Mouse (Mus musculus) kidney, postnatal 0 days (tissue): ENCODE data around the gene Fam155a. TPM values are rescaled to one million over a fixed set of nuclear protein-coding genes. Genes with fewer than 3 reads are reported as not detected.
"Not testable (repeated sequence)": the region's sequence is repeated elsewhere in the genome, so short reads cannot be mapped to it uniquely, and the experiment has no call there.

Experiments
- ATAC-seq: fragments of 200-750 bp; cut with Nextera tagmentation; replicated peaks from 2 replicates; pipeline ENCODE4 v1.8.0; 2017; ENCODE audit warnings: low read depth, moderate number of reproducible peaks, moderate TSS enrichment, moderate library complexity; ENCODE audit not compliant: low FRiP score
- DNase-seq: peaks from one replicate; pipeline ENCODE4 v3.0.0-alpha.2; 2016; ENCODE audit warnings: low spot score
- H3K27ac ChIP-seq: fragments of 300-500 bp; sonication (generic); 2 replicates; pipeline ENCODE4 v1.5.1; 2014; ENCODE audit warnings: mild to moderate bottlenecking
- H3K27me3 ChIP-seq: fragments of 300-500 bp; sonication (generic); 2 replicates; pipeline ENCODE4 v1.6.1; 2014; ENCODE audit warnings: low read length, mixed read lengths; ENCODE audit not compliant: insufficient read depth
- H3K36me3 ChIP-seq: fragments of 300-500 bp; sonication (generic); 2 replicates; pipeline ENCODE4 v1.6.1; 2014; ENCODE audit warnings: low read length, mixed read lengths; ENCODE audit not compliant: insufficient read depth
- H3K4me1 ChIP-seq: fragments of 300-500 bp; sonication (generic); replicated peaks from 2 replicates; pipeline ENCODE4 v1.6.1; 2014; ENCODE audit warnings: antibody characterized with exemption, low read length, mixed read lengths; ENCODE audit not compliant: insufficient read depth
- H3K4me2 ChIP-seq: fragments of 300-500 bp; sonication (generic); 2 replicates; pipeline ENCODE4 v1.6.1; 2014; ENCODE audit warnings: mild to moderate bottlenecking, low read length, moderate library complexity, mixed read lengths
- H3K4me3 ChIP-seq: fragments of 300-500 bp; sonication (generic); replicated peaks from 2 replicates; pipeline ENCODE4 v1.5.1; 2014; ENCODE audit warnings: low read depth, low read length
- H3K9ac ChIP-seq: fragments of 300-500 bp; sonication (generic); 2 replicates; pipeline ENCODE4 v1.6.1; 2014; ENCODE audit warnings: low read depth, low read length
- H3K9me3 ChIP-seq: fragments of 300-500 bp; sonication (generic); replicated peaks from 2 replicates; pipeline ENCODE4 v1.6.1; 2016; ENCODE audit warnings: low read length, inconsistent platforms, mixed read lengths
- CTCF ChIP-seq: IDR thresholded peaks from 2 replicates; pipeline ENCODE4 v1.5.1; 2016; ENCODE audit warnings: antibody characterized with exemption, low read depth, mild to moderate bottlenecking, moderate library complexity
- WGBS: fragments of 180-500 bp; shearing (Covaris S2); extraction: QIAGEN DNeasy Blood & Tissue Kit; methylation state at CpG from one replicate; pipeline ENCODE4 v1.1.7; 2014; 5-methylcytosine and 5-hydroxymethylcytosine counted together
- polyA plus RNA-seq: library from polyadenylated mRNA; unstranded; fragments of >200 nt; fragmentation: Nextera tagmentation; extraction: Ambion mirVana; gene quantifications from 2 replicates; pipeline ENCODE4 v1.2.1, GENCODE M21; 2015

The Fam155a gene
- polyA plus RNA-seq, 1 experiment from 2014 or later: 0.14 TPM

DNA sequence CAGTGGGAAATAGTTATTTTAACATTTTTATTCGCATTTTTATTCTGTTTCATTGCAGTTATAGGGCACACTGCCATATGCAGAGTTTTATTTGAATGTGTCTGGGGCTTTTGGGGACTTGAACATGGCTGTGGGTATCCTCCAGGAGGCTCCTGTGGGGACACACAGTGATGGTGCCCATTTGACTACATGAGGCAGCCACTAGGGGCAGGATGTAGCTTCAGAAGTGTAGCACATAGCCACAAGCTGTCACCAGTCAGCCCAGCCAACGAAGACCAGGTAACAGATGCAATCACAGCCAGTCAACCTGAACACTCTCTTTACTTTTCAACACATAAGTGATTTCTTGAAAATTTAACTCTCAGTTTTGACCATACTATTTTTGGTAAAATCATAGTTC, 377.7 kb downstream of the Fam155a start:
- ATAC-seq (no peak), DNase-seq (no peak)
- H3K4me1 ChIP-seq: no peaks in the 10 kb centered on the region
- no peak overlapping the region for H3K4me2 ChIP-seq
- H3K36me3 ChIP-seq: no peaks in the 10 kb centered on the region
- H3K9me3 ChIP-seq: no peaks in the 10 kb centered on the region
- TF ChIP-seq CTCF: peak; percentile 35; the same call in 1 of the 2 replicates
- H3K9ac ChIP-seq: no peak overlapping the region
- no peak overlapping the region for H3K27ac ChIP-seq
- no peaks in the 10 kb centered on the region for H3K27me3 ChIP-seq
- 29% methylated on average over 2 of the region's 2 CpGs for WGBS
- H3K4me3 ChIP-seq: no peak overlapping the region

DNA sequence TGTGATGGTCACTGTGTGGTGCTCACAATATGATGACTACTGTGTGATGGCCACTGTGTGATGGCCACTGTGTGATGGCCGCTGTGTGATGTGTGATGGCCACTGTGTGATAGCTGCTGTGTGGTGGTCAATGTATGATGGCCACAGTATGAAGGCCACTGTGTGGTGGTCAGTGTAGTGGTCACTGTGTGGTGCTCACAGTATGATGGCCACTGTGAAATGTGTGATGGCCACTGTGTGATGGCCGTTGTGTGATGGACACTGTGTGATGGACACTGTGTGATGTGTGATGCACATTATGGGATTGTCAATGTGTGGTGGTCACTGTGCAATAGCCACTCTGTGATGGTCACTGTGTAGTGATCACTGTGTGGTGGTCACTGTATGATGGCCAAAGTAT, 380.7 kb downstream of the Fam155a start:
- not testable (repeated sequence) for H3K9me3 ChIP-seq, H3K36me3 ChIP-seq, H3K4me2 ChIP-seq, ATAC-seq, H3K4me1 ChIP-seq, H3K4me3 ChIP-seq, H3K9ac ChIP-seq, DNase-seq, H3K27me3 ChIP-seq, H3K27ac ChIP-seq
- WGBS: 88% methylated on average over 2 of the region's 2 CpGs

DNA sequence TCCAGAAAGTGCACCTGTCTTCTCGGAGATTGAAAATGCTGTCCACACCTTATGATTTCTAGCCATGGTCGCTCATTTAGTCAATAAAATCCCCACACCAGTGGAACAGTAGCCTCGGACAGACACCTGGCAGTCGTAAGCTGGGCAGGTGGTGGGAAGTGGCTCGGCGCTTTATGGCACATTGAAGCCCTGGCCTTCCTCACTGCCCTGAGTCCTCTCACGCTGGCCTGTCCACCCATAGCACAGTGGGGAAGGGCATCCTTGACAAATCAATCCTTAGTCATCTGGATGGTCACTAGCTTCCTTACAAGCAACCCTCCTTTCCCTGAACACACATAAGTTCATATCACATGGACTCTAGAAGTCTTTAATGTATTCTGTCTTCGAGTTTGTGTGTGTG, 401.8 kb downstream of the Fam155a start:
- H3K4me2 ChIP-seq: no peak overlapping the region
- H3K9me3 ChIP-seq: no peaks in the 10 kb centered on the region
- no peak for DNase-seq
- H3K27ac ChIP-seq: no peak overlapping the region
- TF ChIP-seq CTCF: no peak
- H3K9ac ChIP-seq: no peak overlapping the region
- ATAC-seq: no peak
- H3K4me1 ChIP-seq: no peaks in the 10 kb centered on the region
- H3K36me3 ChIP-seq: no peaks in the 10 kb centered on the region
- H3K4me3 ChIP-seq: no peak overlapping the region
- no peaks in the 10 kb centered on the region for H3K27me3 ChIP-seq
- WGBS: 77% methylated on average over 8 of the region's 8 CpGs

DNA sequence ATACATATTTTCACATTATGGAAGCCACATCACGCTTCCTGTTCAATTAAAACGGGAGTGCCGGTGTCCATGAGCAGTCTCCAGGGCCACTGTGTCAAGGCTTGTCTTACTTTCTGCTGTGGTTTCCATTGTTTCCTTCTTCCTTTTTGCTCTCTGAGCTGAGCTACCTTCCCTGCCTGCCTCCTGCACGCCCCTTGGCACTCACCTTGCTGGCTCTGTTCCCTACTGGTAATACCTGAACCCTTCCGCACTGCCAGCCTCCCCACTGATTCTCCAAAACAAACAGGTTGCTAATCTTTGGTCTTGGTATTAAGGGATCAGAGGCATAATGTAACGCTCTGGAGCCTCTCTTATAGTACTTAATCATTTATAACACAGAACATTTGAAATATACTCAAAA, 403.2 kb downstream of the Fam155a start:
- Histone ChIP-seq H3K4me2 (no peak overlapping the region), H3K4me1 (no peaks in the 10 kb centered on the region), H3K9ac (no peak overlapping the region), H3K9me3 (no peaks in the 10 kb centered on the region), H3K4me3 (no peak overlapping the region), H3K36me3 (no peaks in the 10 kb centered on the region), H3K27me3 (no peaks in the 10 kb centered on the region), H3K27ac (no peak overlapping the region)
- no peak for DNase-seq
- 72% methylated on average over 6 of the region's 6 CpGs for WGBS
- ATAC-seq: no peak
- no peak for TF ChIP-seq CTCF

DNA sequence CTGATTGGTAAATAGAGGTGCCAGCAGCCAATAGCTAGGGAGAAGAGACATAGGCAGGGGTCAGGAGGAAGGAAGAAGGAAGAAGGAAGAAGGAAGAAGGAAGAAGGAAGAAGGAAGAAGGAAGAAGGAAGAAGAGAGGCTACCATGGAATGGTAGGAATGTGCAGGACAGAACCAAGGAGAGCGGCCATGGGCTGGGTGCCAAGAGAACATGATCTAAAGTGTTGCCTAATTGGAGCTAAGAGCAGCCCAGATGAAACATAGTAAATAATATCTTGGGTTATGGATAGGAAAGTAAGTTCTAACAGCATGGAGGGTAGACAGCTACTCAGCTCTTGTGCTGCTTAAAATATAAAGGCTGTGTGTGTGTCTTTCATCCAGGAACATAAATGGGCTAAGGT, 405.6 kb downstream of the Fam155a start:
- H3K9ac ChIP-seq: no peak overlapping the region
- peak; percentile 16 for DNase-seq
- no peaks in the 10 kb centered on the region for H3K4me1 ChIP-seq
- no peak for TF ChIP-seq CTCF
- H3K4me3 ChIP-seq: no peak overlapping the region
- H3K27me3 ChIP-seq: no peaks in the 10 kb centered on the region
- 61% methylated on average over 1 of the region's 1 CpGs for WGBS
- no peaks in the 10 kb centered on the region for H3K36me3 ChIP-seq
- no peak overlapping the region for H3K27ac ChIP-seq
- no peaks in the 10 kb centered on the region for H3K9me3 ChIP-seq
- no peak for ATAC-seq
- H3K4me2 ChIP-seq: no peak overlapping the region

DNA sequence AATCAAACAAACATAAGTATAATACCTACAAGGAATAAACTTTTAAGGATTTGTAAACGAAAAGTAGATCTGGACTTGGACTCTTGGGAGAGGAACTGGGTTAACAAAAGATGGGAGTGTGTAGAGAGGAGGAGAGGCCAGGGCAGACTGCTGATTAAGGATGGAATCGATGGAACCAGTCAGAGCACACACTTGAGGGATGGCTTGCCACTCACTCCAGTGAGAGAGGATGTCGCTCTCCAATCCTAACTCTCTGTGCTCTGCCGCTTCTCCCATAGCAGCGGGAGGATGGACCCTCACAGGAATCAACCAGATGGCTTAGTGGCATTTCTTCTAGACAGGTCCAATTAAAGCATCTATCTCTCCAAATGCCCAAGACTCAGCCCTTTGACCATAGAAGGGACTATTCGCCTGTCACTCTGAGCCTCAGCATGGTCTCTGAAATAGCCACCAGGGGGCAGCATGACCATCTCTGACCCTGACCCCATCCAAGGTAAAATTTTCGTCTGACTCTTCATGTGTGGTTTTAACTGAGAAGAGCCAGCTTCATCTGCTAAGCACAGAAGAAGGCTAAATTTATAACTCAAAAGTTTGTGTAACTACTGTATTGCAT, 422.3 kb downstream of the Fam155a start:
- no peaks in the 10 kb centered on the region for H3K4me1 ChIP-seq
- H3K9me3 ChIP-seq: no peaks in the 10 kb centered on the region
- ATAC-seq: no peak
- H3K27me3 ChIP-seq: no peaks in the 10 kb centered on the region
- WGBS: 51% methylated on average over 7 of the region's 7 CpGs
- H3K4me3 ChIP-seq: no peak overlapping the region
- H3K27ac ChIP-seq: no peak overlapping the region
- no peak overlapping the region for H3K4me2 ChIP-seq
- no peaks in the 10 kb centered on the region for H3K36me3 ChIP-seq
- DNase-seq: peak; percentile 64
- no peak overlapping the region for H3K9ac ChIP-seq
- TF ChIP-seq CTCF: peak; percentile 81

DNA sequence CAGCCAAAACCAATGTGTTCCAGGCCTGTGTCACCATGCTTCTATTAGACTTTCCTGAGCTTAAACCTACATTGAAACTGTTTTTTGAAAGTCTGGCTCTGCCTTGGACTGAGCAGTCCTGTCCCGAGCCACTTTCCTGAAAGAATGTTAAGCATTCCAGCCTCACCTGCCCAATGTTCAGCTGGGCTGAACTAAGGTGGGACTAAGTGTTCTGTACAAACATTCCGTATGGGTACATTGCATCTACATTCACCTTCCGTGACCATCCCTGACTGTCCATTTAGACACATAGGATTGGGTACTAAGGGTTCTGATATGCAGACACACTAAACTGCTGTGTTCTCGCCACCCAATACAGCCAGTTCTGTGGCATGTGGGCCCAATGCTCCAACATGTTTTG, 423.8 kb downstream of the Fam155a start:
- Histone ChIP-seq H3K4me2 (no peak overlapping the region), H3K4me1 (no peaks in the 10 kb centered on the region), H3K27ac (no peak overlapping the region), H3K9me3 (no peaks in the 10 kb centered on the region), H3K9ac (no peak overlapping the region), H3K4me3 (no peak overlapping the region), H3K27me3 (no peaks in the 10 kb centered on the region), H3K36me3 (no peaks in the 10 kb centered on the region)
- ATAC-seq (no peak), DNase-seq (no peak)
- TF ChIP-seq CTCF: no peak
- 83% methylated on average over 4 of the region's 4 CpGs for WGBS
